Mouse (Mus musculus) layer of hippocampus, adult 18-20 months (tissue): ENCODE results near the gene Gal. TPM values are rescaled to one million over a fixed set of nuclear protein-coding genes. Genes with fewer than 3 reads are reported as not detected.

Experiments used
- DNase-seq, 2 experiments: peaks; one replicate each; pipeline ENCODE4 v3.0.0; 2022; ENCODE audit warnings: low spot score in 2 of 2
- long read RNA-seq: library from polyadenylated mRNA; stranded (forward); transcript quantifications from one replicate; pipeline ENCODE4 v2.0.0, GENCODE M21; 2021
- total RNA-seq, 2 experiments: library from RNA; stranded (reverse); gene quantifications; 2 replicates each; pipeline ENCODE4 v1.2.3; 2021

Gene Gal
- total RNA-seq, result 1 to 10 TPM in 1 of 2 experiments, under 1 TPM in 1; 0.69 to 1.2 TPM
- long read RNA-seq, result 0 reads

DNA sequence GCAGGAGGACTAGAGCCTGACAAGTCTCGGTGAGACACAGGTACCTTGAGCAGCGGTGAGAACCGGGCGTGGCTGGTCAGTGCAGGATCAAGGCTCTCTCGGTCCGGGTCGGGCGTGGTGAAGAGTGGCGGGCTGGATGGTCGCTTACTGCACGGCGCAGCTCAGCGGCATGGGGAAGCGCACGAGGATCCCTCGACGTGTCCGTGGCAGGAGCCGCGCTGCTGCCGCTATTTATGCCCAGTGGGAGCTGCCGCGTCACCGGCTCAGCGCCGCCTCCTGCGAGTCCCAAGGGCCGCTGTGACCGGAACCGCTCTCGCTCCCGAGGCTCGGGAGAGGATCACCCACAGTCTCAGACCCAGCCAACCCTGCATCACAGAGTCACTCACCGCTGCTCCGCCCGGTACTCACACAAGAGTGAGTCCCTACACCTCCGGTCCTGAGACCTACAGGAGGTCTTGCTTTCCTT is at the start of gene Gal:
Gene Gal, minus strand, starts transcription at position 277 of the 466 bp plus-strand sequence.
- no peak for DNase-seq

DNA sequence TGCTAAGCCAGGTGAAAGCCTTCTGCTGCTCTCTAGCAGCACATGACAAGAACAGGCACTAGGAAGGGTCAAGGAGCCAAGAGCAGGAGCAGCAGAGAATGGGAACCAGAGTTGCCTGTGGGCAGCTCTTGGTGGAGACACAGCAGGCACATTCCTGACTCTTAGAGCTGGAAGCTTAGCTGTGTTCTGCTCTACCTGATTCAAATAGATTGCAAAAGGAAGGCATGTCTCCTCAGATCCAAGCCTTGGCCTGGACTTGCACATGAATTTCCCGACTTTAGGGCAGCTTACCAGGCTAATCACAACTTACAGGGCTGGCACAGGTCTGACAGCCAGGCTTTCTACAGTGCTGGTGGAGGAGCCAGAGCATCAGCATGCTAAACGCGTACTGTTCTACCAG is 45.6 kb upstream of the Gal start:
- no peak for DNase-seq

DNA sequence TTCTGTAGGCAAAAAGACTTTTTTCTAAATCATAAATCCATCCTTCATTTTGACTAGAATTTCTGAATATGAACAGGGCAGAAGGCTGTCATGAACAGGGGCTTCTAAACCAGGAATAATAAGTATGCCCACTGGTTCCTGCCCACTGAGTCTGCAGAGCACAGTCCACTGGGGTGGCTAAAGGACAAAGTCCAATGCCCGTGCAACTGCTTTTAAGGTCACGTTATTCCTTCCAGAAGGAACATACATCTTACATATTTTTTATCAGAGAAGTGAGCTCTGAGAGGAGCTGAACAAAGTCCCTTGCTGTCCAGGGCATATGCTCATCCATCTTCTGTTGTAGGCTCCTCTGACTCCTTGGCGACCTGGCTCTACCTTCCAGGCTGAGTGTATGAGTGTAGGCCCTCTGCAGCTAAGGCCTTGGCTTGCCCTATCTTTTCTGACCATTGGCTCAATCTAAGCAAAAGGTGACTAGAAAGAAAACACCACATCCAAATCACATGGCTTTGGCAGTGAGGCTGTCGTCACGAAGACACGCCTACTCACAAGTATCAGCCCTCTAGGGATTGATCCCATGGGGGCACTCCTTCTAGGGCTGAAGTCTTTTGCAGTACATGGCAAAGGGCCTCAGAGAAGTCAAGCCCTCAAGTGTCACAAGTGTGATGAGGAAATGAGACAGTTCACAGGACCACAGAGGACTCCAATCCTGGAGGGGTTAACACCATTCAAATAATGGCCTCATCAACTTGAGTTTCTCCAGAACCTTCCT is 44.2 kb upstream of the Gal start:
- DNase-seq, result no peak

DNA sequence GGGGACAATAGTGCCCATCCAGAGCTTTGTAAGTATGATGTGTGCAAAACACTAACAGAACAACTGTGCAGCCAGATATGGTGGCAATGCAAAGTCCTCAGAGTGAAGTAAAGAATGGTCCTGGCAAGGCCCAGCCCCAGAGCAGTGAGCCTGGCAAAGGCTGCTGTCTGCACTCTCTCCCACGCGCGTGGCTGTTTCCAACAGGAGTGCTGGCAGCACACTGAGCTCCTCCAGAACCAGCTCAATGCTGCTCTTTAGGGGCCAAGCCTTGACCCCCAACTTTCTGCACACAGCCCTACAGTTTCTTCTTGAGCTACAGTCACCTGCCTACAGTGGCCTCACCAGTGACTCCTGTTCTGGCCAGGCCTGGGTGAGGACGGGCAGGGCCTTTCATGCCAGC is 43.4 kb upstream of the Gal start:
- peak; percentile 36 to 57 for DNase-seq

DNA sequence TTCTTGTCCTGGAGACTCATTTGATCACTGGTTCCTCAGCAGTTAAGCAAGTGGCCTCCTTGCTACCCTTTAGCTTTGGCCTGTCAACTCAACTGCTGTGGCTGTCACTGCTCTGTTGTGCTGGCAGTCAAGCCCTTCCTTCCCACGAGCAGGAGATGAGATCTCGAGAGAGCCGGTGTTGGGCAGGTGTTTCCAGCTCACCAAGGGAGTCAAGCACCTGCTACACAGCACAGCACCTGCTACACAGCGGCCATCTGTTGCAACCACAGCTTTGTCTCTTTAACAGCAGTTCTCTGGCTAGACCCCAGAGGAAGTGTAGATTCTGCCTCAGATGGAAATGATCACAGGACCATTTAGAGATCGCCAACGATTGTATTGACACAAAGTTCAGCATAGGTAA is 37.3 kb upstream of the Gal start:
- no peak for DNase-seq

DNA sequence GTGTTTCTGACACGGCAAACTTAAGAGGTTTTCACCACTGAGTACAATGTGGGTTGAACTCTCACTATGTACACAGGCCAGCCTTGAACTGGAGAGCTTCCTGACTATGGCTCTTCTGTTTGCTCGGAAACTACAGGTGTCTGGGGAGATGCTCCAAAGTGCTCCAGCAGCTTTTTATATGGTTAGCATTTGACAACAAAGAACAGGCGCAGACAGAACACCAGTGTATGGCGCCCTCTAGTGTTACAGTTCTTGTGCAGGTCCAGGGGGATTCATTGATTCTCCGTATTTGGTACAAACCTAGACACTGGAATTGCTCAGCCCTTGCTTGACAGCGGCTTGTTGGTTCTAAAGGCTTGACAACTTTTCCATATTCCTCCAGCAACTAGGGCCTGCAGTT is 36.8 kb upstream of the Gal start:
- DNase-seq, result peak; percentile 64 to 89

DNA sequence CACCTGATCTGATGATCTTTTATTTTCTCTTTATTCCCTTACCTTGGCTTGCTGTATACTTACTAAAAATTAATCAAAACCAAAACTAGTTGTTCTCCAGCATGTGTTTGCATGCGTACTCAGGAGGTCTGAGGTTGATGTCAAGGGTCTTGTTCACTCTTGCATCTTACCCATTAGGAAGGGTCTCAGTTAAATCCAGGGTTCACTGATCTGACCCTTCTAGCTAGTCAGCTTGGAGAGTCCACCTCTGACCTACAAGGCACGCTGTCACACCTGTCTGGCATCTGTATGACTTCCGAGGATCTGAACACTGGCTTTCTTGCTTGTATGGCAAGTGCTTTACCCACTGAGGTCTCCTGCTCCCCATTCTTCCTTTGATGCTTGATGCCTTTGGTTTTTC is 36.4 kb upstream of the Gal start:
- no peak for DNase-seq

DNA sequence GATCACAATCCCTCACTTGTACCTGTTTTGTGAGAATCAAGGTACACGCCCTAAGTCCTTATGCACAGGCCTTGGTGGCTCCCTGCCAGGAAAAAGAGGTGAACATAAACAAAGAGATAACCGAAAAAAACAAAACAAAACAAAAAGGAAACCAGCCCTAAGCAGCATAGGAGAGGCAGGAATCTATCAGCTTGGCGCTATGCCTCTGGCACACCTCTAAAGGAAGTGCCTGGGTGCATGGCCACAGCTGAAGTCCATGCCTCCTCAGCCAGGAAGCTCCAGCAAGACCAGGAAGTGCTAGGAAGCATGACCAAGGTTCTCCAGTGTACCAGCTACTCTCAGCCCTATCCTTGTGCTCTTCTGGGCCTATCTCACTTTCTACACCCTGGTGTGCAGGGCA is 34.9 kb upstream of the Gal start:
- DNase-seq, result no peak

DNA sequence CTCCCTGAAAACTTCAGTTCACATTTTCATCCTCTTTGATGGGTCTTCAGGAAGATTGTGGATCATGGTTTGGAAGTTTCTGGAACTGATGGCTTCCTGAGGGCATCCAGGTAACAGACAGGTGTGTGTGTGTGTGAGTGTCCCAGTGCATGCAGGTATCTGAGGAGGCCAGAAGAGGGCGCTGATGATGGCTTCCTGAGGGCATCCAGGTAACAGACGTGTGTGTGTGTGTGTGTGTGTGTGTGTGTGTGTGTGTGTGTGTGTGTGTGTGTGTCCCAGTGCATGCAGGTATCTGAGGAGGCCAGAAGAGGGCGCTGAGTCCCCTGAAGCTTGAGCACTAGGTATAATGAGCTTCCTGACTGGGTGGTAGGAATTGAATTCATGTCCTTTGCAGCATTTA is 33.0 kb upstream of the Gal start:
- no peak for DNase-seq

DNA sequence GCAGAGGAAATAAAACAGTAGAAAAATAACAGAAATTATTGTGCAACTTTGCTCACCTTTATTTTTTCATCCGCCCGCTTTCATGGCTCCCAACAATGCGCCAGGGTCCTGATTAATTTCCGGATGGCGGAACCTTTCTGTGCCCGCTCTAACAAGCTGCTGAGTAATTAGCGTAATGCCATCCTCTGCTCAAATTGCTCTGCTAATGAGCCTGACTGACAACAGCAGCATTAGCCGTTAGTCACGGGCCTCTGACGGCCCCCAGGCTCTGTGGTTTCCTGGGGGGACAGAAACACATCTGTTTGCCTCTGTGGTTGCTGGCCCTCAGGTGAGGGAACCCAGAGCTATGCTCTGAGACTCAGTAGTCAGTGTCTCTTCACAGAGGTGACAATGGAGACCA is 26.7 kb upstream of the Gal start:
- DNase-seq, result no peak

DNA sequence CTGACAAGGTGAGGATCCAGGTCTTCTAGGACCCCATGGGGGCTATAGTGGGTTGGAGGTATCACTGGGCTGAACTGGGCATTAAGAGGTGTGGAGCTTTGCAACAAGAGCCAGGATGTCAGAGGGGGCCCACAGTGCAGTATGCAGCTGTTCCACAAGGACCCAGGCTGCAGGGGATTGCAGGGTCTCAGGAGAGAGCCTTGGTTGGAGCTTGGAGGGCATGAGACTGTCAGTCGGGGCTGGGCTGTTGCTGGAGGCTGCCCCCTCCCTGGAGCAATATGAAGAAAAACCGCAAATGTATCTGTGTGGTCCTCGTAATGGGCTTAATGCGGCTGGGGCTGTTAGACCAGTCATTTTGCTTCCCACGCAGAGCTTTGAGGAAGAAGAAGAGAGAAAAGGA is 26.3 kb upstream of the Gal start:
- no peak for DNase-seq

DNA sequence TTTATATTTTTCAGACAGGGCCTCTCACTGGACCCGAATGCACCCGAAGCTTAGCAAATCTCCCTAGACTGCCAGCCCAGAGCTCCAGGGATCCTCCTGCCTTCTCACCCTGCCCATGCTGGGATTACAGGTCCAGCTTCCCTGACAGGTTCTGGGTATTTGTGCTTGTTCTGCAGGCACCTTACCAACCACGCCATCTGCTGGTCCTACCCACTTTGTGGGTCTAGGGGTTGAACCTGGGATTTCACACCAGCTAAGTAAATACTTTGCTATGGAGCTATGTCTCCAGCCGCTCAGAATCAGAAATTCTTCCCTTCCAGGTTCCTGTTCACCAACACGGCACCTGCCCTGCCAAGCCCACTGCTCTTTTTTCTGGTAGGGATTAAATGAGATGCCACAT is 23.6 kb upstream of the Gal start:
- no peak for DNase-seq

DNA sequence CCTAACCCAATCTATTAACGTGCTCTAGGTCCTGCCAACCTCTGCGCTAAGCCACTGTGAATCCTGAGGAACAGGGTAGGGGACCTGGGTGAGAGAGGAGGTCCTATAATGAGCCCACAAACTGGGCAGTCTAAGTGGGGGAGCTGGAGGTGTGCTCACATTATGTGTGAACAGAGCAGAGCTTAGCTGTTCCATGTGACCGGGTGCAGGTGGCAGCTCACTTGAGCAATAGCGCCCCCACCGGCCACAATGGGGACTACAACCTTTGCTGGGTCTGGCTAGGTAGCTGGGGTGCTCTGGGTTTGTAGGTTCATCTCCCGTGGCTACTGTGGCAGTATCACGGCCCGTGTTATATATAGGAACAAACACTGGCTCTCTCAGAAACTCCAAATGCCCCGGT is 22.5 kb upstream of the Gal start:
- DNase-seq, result no peak

DNA sequence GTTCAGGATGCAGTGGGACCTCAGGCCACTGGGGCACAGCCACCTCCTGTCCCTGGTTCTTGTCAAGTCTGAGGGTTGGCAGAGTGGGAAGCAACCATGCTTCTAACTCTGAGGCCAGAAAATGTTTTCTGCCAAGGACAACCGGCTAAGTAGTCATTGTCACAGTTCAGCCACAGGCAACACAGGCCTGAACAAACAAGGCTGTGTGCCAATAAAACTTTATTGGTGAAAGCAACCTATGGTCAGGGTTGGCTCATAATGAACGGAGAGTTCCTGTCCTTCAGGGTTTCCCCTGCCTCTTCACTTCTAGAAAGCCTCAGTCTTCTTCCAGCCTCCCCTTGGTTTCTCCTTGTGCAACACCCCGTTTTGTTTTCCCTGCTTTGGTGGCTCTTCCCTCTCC is 21.5 kb upstream of the Gal start:
- no peak for DNase-seq

DNA sequence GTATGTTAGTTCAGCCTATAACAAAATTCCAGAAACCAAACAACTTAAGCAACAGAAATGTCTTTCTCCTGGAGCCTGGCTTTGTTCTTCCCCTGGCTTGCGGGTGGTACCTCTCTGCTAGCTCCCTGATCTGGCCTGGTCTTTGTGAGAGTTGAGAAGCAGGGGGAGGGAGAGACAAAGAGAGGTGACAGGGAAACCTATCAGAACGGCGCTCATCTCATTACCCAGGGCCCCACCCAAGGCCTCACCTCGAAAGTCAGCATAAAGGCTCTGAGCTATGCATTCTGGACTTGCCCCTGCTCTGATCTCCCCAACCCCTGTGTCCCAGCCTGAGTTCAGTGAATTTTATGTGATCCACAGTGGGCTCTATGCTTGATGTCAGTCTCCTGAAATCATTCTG is 20.3 kb upstream of the Gal start:
- no peak for DNase-seq

DNA sequence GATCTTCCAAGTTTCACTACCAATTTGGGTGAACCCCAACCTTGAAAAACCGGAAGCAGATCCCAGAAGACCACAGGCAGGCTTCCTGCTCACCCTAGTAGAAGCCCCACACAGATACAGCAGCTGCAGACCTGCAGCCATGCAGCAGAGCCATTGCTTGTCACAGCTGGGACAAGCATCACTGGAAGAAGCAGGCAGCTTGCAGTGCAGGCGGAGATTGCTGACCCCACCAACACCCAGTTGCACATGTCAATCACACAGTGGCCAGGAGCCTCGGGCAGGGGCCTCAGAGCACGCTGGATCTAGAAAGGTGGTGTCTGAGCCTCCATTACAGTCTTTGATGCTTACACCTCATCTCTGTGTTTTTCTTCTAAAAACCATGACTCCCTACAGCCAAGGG is 19.8 kb upstream of the Gal start:
- no peak for DNase-seq

DNA sequence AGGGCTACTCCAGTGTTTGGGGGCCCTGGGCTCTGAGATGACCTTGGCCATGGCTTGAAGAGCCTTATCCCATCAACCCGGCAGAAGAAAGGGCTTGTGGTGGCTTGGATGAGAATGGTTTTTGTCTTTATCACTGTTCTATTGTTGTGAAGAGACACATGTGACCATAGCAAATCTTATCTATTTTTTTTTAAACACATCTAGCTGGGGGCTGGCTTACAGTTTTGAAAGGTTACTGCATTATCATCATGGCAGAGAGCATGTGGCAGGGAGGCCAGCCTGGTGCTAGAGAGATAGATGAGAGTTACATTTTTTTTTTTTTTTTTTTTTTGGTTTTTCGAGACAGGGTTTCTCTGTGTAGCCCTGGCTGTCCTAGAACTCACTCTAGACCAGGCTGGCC is 17.6 kb upstream of the Gal start:
- DNase-seq, result no peak

DNA sequence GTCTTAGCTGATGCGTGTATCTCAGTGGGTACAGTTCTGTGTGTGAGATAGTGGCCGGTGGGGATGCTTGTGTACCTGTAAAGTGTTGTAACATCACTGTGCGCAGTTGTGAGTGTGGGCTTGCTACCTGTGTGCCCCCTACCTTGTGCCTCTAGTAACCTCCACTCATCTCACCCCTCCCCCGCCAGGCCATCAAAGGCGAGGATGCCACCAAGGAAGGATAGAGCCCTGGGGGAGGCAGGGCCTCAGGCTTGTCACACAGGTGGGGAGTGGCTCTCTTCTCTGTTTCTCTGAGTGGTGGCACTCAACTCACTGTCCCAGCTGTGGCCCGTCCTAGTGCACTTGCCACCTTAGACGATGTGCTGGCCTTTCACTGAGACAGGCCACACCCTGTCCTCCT is 16.7 kb upstream of the Gal start:
- no peak for DNase-seq

DNA sequence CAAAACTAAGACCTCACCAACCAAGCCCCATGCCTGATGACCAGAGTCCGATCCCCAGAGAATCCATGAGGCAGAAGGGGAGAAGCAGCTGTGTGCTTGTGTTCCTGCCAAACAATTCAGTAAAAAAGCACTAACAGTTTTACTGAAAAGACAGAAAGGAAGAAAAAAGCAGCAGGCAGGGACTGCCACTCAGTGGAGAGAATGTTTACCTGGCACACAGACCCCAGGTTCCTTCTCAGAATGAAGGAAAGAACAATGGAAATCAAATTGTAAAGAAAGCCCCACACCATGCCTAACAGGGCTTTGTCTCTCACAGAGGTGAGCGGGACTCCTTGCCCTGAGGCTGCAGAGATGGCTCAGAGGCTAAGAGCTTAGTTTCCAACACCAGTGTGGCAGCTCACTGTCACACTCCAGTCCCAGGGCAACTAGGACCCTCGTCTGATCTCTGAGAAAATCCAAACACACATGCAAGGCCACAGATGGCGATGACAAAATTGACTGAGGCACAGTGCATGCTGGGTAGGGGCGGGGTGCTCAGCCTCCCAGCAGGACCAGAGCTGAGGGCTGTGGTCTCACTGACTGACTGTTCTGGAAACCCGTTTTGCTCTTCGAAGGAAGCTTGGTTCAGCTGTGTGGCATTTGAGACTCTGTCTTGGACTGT is 14.9 kb upstream of the Gal start:
- peak in 1 of 2 experiments; percentile 32 for DNase-seq

DNA sequence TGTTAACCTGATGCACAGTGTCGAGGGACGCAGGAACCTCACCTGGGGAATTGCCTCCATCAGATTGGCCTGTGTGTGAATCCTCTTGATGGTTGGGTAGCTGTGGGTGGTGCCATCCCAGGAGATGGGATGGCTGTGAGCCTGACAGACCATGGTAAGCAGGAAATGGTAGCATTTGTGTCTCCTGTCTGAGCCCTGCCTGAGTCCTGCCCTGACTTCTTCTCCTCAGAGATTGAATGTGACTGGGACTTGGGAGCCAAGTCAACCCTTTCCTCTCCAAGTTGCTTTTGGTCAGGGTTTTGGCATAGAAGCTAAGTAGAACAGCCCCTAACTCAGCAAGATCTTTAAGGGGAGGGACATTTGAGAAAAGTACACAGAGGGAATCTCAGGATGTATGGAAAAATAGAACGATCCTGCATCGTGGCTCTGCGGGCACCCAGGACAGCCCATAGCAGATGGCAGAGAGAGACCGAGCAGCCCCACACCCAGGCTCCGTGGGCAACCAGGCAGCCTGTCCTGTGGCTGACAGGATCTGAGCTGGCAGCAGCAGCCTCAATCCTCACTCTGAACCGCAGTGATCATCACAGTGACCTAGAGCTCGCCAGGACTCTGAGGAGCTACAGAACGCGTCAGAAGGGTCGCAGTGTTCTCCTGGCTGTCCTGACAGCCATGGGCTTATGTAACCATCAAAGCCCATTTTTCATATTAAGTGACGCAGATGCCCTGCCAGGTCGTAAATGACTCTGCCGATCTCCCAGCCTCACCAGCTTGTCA is 13.9 kb upstream of the Gal start:
- DNase-seq, result peak in 1 of 2 experiments; percentile 21

DNA sequence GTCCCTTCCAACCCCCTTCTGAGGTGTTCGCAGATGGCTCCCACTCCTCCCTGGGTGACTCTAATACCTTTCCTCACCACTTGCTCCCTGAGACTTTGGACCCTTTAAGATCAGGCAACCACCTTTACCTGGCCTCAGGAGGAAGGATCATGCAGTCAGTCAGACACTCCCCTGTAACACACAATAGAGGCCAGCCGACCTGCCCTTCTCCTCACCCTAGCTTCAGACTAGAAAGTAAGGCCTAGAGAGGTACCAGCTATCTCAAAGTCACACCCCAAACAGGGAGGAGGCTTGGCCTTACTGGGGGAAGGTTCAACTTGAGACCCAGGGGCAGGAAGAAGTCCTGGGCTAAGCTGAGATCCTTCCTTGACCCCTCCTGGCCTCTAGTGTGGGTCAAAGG is 9.9 kb upstream of the Gal start:
- DNase-seq, result no peak

DNA sequence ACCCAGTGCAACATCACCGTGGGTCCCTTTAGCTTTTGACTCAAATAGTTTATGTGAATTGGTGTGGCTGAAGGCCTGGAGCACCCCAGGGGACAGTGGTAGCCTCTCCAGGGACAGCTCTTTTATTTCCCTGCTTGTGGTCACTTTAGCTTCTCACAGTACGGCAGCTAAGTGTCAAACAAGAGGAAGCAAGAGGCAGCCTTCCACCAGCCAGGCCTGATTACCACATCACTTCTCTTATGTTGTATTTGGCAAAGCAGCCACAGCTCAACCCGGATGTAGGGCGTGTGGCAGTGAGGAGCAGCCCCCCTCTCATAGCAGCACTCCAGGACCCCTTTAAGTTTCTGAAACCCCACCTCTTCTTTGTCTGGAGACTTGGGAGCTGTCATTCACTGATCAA is 8.6 kb upstream of the Gal start:
- no peak for DNase-seq
